In the genomic region with DNA sequence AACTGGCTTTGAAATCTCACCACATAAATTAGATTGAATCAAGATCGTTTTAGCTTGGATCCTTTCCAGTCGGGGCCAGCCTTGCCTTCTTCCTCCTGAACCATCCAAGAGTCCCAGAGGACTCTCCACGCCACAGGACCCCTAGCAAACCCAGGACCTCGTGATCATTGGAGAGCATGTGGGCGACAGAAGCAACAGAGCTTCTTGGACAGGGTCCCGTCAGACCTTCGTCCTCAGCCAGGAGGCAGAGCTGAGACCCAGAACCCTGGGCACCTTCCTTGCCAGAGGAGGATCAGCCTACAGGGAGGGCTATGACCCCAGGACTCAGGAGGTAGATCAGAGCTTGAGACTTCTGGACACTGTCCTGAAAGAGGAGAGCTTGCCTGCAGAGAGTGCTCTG, we compare ENCODE assay signal across 14 mouse cellular contexts.
DNase-seq lines count a peak whose midpoint lies in the region.
"Had no signal": no experiment of that assay in that cellular context is flagged by ENCODE, and none has a peak within 500 bp of the region (broad histone marks: within the 10 kb centered on the region; RNA-seq: fewer than 3 reads in every experiment).

No protein-coding gene starts in this region.

- DNase-seq in cerebellum, postnatal 10 days = peak; percentile 24 to 53
- no peak for DNase-seq in cerebellum, postnatal 25 days
- peak; percentile 84 for DNase-seq in heart, adult 11 months
- no peak for DNase-seq in heart, postnatal 10 days
- DNase-seq in lung, postnatal 10 days = peak; percentile 1
- no peak for DNase-seq in lung, postnatal 25 days (ENCODE audit: low spot score)
- DNase-seq: adrenal gland, adult 8-10 months; adrenal gland, postnatal 14 days; adrenal gland, postnatal 36 days; B cell, adult 2 months; cerebellum, adult 11-12 months; cerebellum, adult 8-10 months; cerebellum, adult 9-11 months; forebrain, postnatal 0 days had no signal

- intact Hi-C loops in heart, postnatal 10 days (cut with DNase I) = no loop called here

Comparison
In these comparisons a context has a peak if more than half of its experiments do, and no peak if none do; other contexts are left out.
1. DNase-seq: peak in cerebellum, postnatal 10 days (2 of 2), heart, adult 11 months (single experiment) and lung, postnatal 10 days (single experiment); none in cerebellum, postnatal 25 days (0 of 2), heart, postnatal 10 days (0 of 2) and lung, postnatal 25 days (single experiment).